1 mouse cellular context compared by ENCODE assay signal in the genomic region with DNA sequence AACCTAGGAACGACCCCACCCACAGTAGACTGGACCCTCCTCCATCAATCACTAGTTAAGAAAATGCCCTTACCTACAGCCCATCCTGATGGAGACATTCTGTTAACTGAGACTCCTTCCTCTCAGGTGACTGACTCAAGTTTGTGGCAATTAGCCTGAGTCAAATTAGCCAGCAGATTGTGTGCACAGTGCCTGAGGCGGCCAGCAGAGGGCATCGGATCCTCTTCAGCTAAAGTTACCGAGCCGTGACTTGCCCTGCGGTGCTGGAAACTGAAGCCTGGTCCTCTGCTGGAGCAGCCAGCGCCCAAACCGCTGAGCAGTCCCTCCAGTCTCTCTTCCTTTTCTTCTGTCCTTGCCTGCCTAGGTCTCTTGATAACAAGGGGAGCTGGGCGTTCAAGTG.
A peak's percentile ranks its signal among the peaks of the same experiment; 100 is the strongest.
TF ChIP-seq lines count a peak whose summit lies in the region.

No protein-coding gene starts in this region.

TF ChIP-seq in MEL, 35 proteins besides CTCF, POLR2A, EP300 and RAD21 (continued from another document):
- no peak for TF ChIP-seq USF1 (IDR thresholded peaks at IDR 0.05; ENCODE audit: low read depth, low read length)
- no peak for TF ChIP-seq KAT2A (conservative IDR thresholded peaks at IDR 0.05; ENCODE audit: low read depth, low read length)
- TF ChIP-seq NRF1 (IDR thresholded peaks at IDR 0.05; ENCODE audit: insufficient read depth, low read depth, low read length, poor library complexity, severe bottlenecking) = no peak
- TF ChIP-seq UBTF (IDR thresholded peaks at IDR 0.05; ENCODE audit: borderline replicate concordance, insufficient read depth, low read depth, low read length) = no peak
- peak; percentile 53 for TF ChIP-seq SMC3 (IDR thresholded peaks at IDR 0.05; ENCODE audit: low read depth, low read length)
- TF ChIP-seq MYC (IDR thresholded peaks at IDR 0.05; ENCODE audit: low read depth, low read length) = no peak
- TF ChIP-seq GATA1 (IDR thresholded peaks at IDR 0.05; ENCODE audit: low read depth, low read length) = no peak
TF ChIP-seq in MEL: peak in this region for 1.
